Mouse (Mus musculus): ENCODE measurements around the gene Utrn. TPM values are rescaled to one million over a fixed set of nuclear protein-coding genes. Genes with fewer than 3 reads are reported as not detected.
A peak's percentile ranks its signal among the peaks of the same experiment; 100 is the strongest.

The Utrn gene
- polyA plus RNA-seq, 1 experiment, result 13.9 TPM

DNA sequence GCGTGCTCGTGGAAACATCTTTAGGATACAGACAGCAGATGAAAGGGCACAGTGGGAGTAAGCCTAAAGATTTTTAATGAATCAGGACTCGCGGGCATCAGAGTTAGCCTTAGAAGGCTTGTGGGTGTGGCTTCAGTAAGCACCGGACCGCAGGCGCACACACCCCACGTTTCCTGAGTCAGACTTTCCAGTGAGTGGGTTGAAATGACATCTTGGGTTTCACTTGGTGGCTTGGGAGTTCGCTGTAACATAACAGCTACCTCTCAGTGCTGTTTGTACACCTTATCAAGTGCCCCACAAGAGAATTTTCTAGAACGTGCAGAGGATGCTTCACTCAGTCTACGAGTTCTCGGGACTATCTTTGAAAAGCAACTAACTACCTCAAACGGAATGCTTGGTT lies 19.2 kb upstream of the Utrn start:
- peak overlapping the region; percentile 54 for H3K4me2 ChIP-seq (ENCODE audit: low read depth)
- no peak overlapping the region for H3K4me3 ChIP-seq
- TF ChIP-seq SRF (IDR thresholded peaks at IDR 0.05; ENCODE audit: control insufficient read depth, insufficient read length, low read depth), result no peak
- no peak for TF ChIP-seq REST (IDR thresholded peaks at IDR 0.05; ENCODE audit: insufficient read depth, insufficient read length)
- TF ChIP-seq TCF12 (IDR thresholded peaks at IDR 0.05; ENCODE audit: insufficient read depth, poor library complexity, severe bottlenecking), result no peak
- TF ChIP-seq POLR2AphosphoS2 (IDR thresholded peaks at IDR 0.05; ENCODE audit: insufficient read length, low read depth), result no peak
- no peak for TF ChIP-seq POLR2A (IDR thresholded peaks at IDR 0.05; ENCODE audit: insufficient read length, low read depth)
- TF ChIP-seq MYOD1 (IDR thresholded peaks at IDR 0.05; ENCODE audit: control insufficient read depth in 1 of 3, insufficient read length in 2 of 3, low read depth in 2 of 3), result no peak
- TF ChIP-seq MYOG (IDR thresholded peaks at IDR 0.05; ENCODE audit: control insufficient read depth in 1 of 3, insufficient read depth in 1 of 3, insufficient read length in 2 of 3, low read depth in 2 of 3), result no peak
- TF ChIP-seq USF1 (IDR thresholded peaks at IDR 0.05; ENCODE audit: low read depth), result no peak
- no peak for TF ChIP-seq MAX (IDR thresholded peaks at IDR 0.05; ENCODE audit: low read depth)
- no peak for TF ChIP-seq TCF3 (IDR thresholded peaks at IDR 0.05; ENCODE audit: insufficient read length, low read depth)
- no peak for TF ChIP-seq E2F4 (IDR thresholded peaks at IDR 0.05; ENCODE audit: insufficient read depth)
- no peak for TF ChIP-seq CEBPB (IDR thresholded peaks at IDR 0.05; ENCODE audit: insufficient read depth, poor library complexity, severe bottlenecking)

GRCm38 (mm10) chr10:12887792-12888191 lies 18.6 kb upstream of the Utrn start:
- H3K27me3 ChIP-seq (ENCODE audit: control insufficient read depth, insufficient read depth, insufficient read length), result no peaks in the 10 kb centered on the region
- TF ChIP-seq SRF (IDR thresholded peaks at IDR 0.05; ENCODE audit: control insufficient read depth, insufficient read length, low read depth), result no peak
- no peak overlapping the region for H3K4me3 ChIP-seq
- H3ac ChIP-seq (ENCODE audit: control insufficient read depth, insufficient read length), result no peak overlapping the region
- H3K79me2 ChIP-seq (ENCODE audit: control insufficient read depth, insufficient read depth), result no peaks in the 10 kb centered on the region
- peak overlapping the region; percentile 54 for H3K4me2 ChIP-seq (ENCODE audit: low read depth)
- no peaks in the 10 kb centered on the region for H3K36me3 ChIP-seq (ENCODE audit: control insufficient read depth, insufficient read depth)

More for the DNA sequence above, 19.2 kb upstream of the Utrn start:
- Histone ChIP-seq H3K36me3 (ENCODE audit: control insufficient read depth, insufficient read depth) (no peaks in the 10 kb centered on the region), H3K27me3 (ENCODE audit: control insufficient read depth, insufficient read depth, insufficient read length) (no peaks in the 10 kb centered on the region), H3K79me2 (ENCODE audit: control insufficient read depth, insufficient read depth) (no peaks in the 10 kb centered on the region), H3ac (ENCODE audit: control insufficient read depth, insufficient read length) (no peak overlapping the region)

DNA sequence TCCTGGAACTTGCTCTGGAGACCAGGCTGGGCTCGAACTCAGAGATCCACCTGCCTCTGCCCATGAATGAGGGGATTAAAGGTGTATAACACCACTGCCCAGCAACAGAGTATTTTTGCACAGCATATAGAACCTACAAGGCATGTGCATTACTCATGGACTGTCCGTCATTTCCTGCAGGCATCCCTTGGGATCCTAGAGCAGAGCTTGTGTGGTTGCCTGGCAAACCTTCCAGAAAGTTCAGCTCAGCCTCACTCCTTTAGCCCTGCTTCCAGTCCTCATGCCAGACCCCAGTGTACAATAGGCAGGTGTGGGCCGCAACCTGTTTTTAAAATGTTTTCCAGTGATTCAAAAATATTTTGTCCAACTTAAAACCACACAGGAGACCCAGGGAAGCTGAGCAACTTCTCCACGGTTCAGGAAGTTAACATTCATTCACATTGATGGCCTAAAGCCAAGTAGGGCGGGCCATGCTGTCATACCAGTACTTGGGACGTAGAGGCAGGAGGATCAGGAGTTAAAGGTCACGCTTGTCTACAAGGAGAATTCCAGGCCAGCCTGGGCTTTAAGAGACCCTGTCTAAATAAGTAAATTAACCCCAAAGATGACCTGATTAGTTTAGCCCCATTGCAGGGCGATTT lies 15.3 kb upstream of the Utrn start:
- no peak overlapping the region for H3ac ChIP-seq (ENCODE audit: control insufficient read depth, insufficient read length)
- no peaks in the 10 kb centered on the region for H3K36me3 ChIP-seq (ENCODE audit: control insufficient read depth, insufficient read depth)

GRCm38 (mm10) chr10:12881911-12882310 lies 12.7 kb upstream of the Utrn start:
- no peak overlapping the region for H3K4me3 ChIP-seq
- no peaks in the 10 kb centered on the region for H3K27me3 ChIP-seq (ENCODE audit: control insufficient read depth, insufficient read depth, insufficient read length)
- H3K4me2 ChIP-seq (ENCODE audit: low read depth), result no peak overlapping the region
- no peak overlapping the region for H3ac ChIP-seq (ENCODE audit: control insufficient read depth, insufficient read length)
- TF ChIP-seq MYOD1 (IDR thresholded peaks at IDR 0.05; ENCODE audit: control insufficient read depth in 1 of 3, insufficient read length in 2 of 3, low read depth in 2 of 3), result no peak
- no peak for TF ChIP-seq USF1 (IDR thresholded peaks at IDR 0.05; ENCODE audit: low read depth)
- no peak for TF ChIP-seq MAX (IDR thresholded peaks at IDR 0.05; ENCODE audit: low read depth)
- no peak for TF ChIP-seq SRF (IDR thresholded peaks at IDR 0.05; ENCODE audit: control insufficient read depth, insufficient read length, low read depth)
- no peak for TF ChIP-seq E2F4 (IDR thresholded peaks at IDR 0.05; ENCODE audit: insufficient read depth)
- no peak for TF ChIP-seq TCF12 (IDR thresholded peaks at IDR 0.05; ENCODE audit: insufficient read depth, poor library complexity, severe bottlenecking)
- TF ChIP-seq REST (IDR thresholded peaks at IDR 0.05; ENCODE audit: insufficient read depth, insufficient read length), result no peak
- no peak for TF ChIP-seq TCF3 (IDR thresholded peaks at IDR 0.05; ENCODE audit: insufficient read length, low read depth)
- TF ChIP-seq MYOG (IDR thresholded peaks at IDR 0.05; ENCODE audit: control insufficient read depth in 1 of 3, insufficient read depth in 1 of 3, insufficient read length in 2 of 3, low read depth in 2 of 3), result no peak
- no peak for TF ChIP-seq CEBPB (IDR thresholded peaks at IDR 0.05; ENCODE audit: insufficient read depth, poor library complexity, severe bottlenecking)
- TF ChIP-seq POLR2A (IDR thresholded peaks at IDR 0.05; ENCODE audit: insufficient read length, low read depth), result no peak
- no peaks in the 10 kb centered on the region for H3K36me3 ChIP-seq (ENCODE audit: control insufficient read depth, insufficient read depth)
- H3K79me2 ChIP-seq (ENCODE audit: control insufficient read depth, insufficient read depth), result no peaks in the 10 kb centered on the region

More for the DNA sequence above, 15.3 kb upstream of the Utrn start:
- Histone ChIP-seq H3K4me2 (ENCODE audit: low read depth) (peak overlapping the region; percentile 27), H3K4me3 (no peak overlapping the region), H3K79me2 (ENCODE audit: control insufficient read depth, insufficient read depth) (no peaks in the 10 kb centered on the region), H3K27me3 (ENCODE audit: control insufficient read depth, insufficient read depth, insufficient read length) (no peaks in the 10 kb centered on the region)
- TF ChIP-seq TCF3 (IDR thresholded peaks at IDR 0.05; ENCODE audit: insufficient read length, low read depth) (no peak), POLR2A (IDR thresholded peaks at IDR 0.05; ENCODE audit: insufficient read length, low read depth) (no peak), MYOG (IDR thresholded peaks at IDR 0.05; ENCODE audit: control insufficient read depth in 1 of 3, insufficient read depth in 1 of 3, insufficient read length in 2 of 3, low read depth in 2 of 3) (no peak), E2F4 (IDR thresholded peaks at IDR 0.05; ENCODE audit: insufficient read depth) (no peak), REST (IDR thresholded peaks at IDR 0.05; ENCODE audit: insufficient read depth, insufficient read length) (no peak), MAX (IDR thresholded peaks at IDR 0.05; ENCODE audit: low read depth) (no peak), TCF12 (IDR thresholded peaks at IDR 0.05; ENCODE audit: insufficient read depth, poor library complexity, severe bottlenecking) (no peak), SRF (IDR thresholded peaks at IDR 0.05; ENCODE audit: control insufficient read depth, insufficient read length, low read depth) (no peak), CEBPB (IDR thresholded peaks at IDR 0.05; ENCODE audit: insufficient read depth, poor library complexity, severe bottlenecking) (no peak), MYOD1 (IDR thresholded peaks at IDR 0.05; ENCODE audit: control insufficient read depth in 1 of 3, insufficient read length in 2 of 3, low read depth in 2 of 3) (no peak), POLR2AphosphoS2 (IDR thresholded peaks at IDR 0.05; ENCODE audit: insufficient read length, low read depth) (no peak), USF1 (IDR thresholded peaks at IDR 0.05; ENCODE audit: low read depth) (no peak)

- Histone ChIP-seq H3K79me2 (ENCODE audit: control insufficient read depth, insufficient read depth) (no peaks in the 10 kb centered on the region), H3K27me3 (ENCODE audit: control insufficient read depth, insufficient read depth, insufficient read length) (no peaks in the 10 kb centered on the region), H3K4me3 (no peak overlapping the region), H3K4me2 (ENCODE audit: low read depth) (peak overlapping the region; percentile 53), H3ac (ENCODE audit: control insufficient read depth, insufficient read length) (no peak overlapping the region), H3K36me3 (ENCODE audit: control insufficient read depth, insufficient read depth) (no peaks in the 10 kb centered on the region)
- TF ChIP-seq E2F4 (IDR thresholded peaks at IDR 0.05; ENCODE audit: insufficient read depth) (no peak), SRF (IDR thresholded peaks at IDR 0.05; ENCODE audit: control insufficient read depth, insufficient read length, low read depth) (no peak), TCF3 (IDR thresholded peaks at IDR 0.05; ENCODE audit: insufficient read length, low read depth) (no peak), MYOG (IDR thresholded peaks at IDR 0.05; ENCODE audit: control insufficient read depth in 1 of 3, insufficient read depth in 1 of 3, insufficient read length in 2 of 3, low read depth in 2 of 3) (no peak), CEBPB (IDR thresholded peaks at IDR 0.05; ENCODE audit: insufficient read depth, poor library complexity, severe bottlenecking) (no peak), MYOD1 (IDR thresholded peaks at IDR 0.05; ENCODE audit: control insufficient read depth in 1 of 3, insufficient read length in 2 of 3, low read depth in 2 of 3) (no peak), POLR2A (IDR thresholded peaks at IDR 0.05; ENCODE audit: insufficient read length, low read depth) (no peak), REST (IDR thresholded peaks at IDR 0.05; ENCODE audit: insufficient read depth, insufficient read length) (no peak), POLR2AphosphoS2 (IDR thresholded peaks at IDR 0.05; ENCODE audit: insufficient read length, low read depth) (no peak), MAX (IDR thresholded peaks at IDR 0.05; ENCODE audit: low read depth) (no peak), TCF12 (IDR thresholded peaks at IDR 0.05; ENCODE audit: insufficient read depth, poor library complexity, severe bottlenecking) (no peak), USF1 (IDR thresholded peaks at IDR 0.05; ENCODE audit: low read depth) (no peak)
Measured at GRCm38 (mm10) chr10:12879313-12879695, 10.1 kb upstream of the Utrn start.

Measured in myocyte (in vitro differentiated cells).